Mouse (Mus musculus): Measurements from ENCODE around the gene Otop1. TPM values are rescaled to one million over a fixed set of nuclear protein-coding genes. Genes with fewer than 3 reads are reported as not detected.

The Otop1 gene
- not detected in 2 replicates for polyA plus RNA-seq (2015; fragmentation: Nextera tagmentation; extraction: Ambion mirVana)

GRCm38 (mm10) chr5:38275771-38276170, at the start of gene Otop1:
Otop1 (plus strand) TSS chr5:38275972.

GRCm38 (mm10) chr5:38260107-38260682, 15.6 kb upstream of the Otop1 start, which contains the start of gene Tmem128:
Tmem128 (plus strand) TSS chr5:38260185.

GRCm38 (mm10) chr5:38318966-38319786, 43.4 kb downstream of the Otop1 start, which contains the start of gene Drd5:
Drd5 (plus strand) TSS chr5:38319367.

Other genes with a start within 250 kb of the Otop1 start
- 24.3 and 32.3 TPM in 2 replicates for gene Stx18, start 237.2 kb upstream of the Otop1 start, polyA plus RNA-seq (2015; fragmentation: Nextera tagmentation; extraction: Ambion mirVana)
- gene Nsg1, start 116.1 kb upstream of the Otop1 start, polyA plus RNA-seq (2015; fragmentation: Nextera tagmentation; extraction: Ambion mirVana), result 139 and 217 TPM in 2 replicates
- 5.2 and 6.7 TPM in 2 replicates for gene Zbtb49, start 55.5 kb upstream of the Otop1 start, polyA plus RNA-seq (2015; fragmentation: Nextera tagmentation; extraction: Ambion mirVana)
- 42.7 and 45.4 TPM in 2 replicates for gene Lyar, start 55.5 kb upstream of the Otop1 start, polyA plus RNA-seq (2015; fragmentation: Nextera tagmentation; extraction: Ambion mirVana)
- 139 and 142 TPM in 2 replicates for gene Tmem128, start 15.8 kb upstream of the Otop1 start, polyA plus RNA-seq (2015; fragmentation: Nextera tagmentation; extraction: Ambion mirVana)
- not detected in 2 replicates for gene Drd5, start 43.4 kb downstream of the Otop1 start, polyA plus RNA-seq (2015; fragmentation: Nextera tagmentation; extraction: Ambion mirVana)
- 0.91 and 1.1 TPM in 2 replicates for gene Slc2a9, start 227.2 kb downstream of the Otop1 start, polyA plus RNA-seq (2015; fragmentation: Nextera tagmentation; extraction: Ambion mirVana)